Mouse (Mus musculus) heart, embryonic 11.5 days (tissue): ENCODE results near the gene Sbno1. TPM values are rescaled to one million over a fixed set of nuclear protein-coding genes. Genes with fewer than 3 reads are reported as not detected.
A peak's percentile ranks its signal among the peaks of the same experiment; 100 is the strongest.

ENCODE experiments used
- ATAC-seq: fragments of 200-750 bp; cut with Nextera tagmentation; replicated peaks from 2 replicates; pipeline ENCODE4 v1.8.0; 2017; ENCODE audit warnings: moderate library complexity; ENCODE audit not compliant: insufficient number of reproducible peaks, low FRiP score, low TSS enrichment
- H3K27ac ChIP-seq: fragments of 300-500 bp; sonication (generic); 2 replicates; pipeline ENCODE4 v1.5.1; 2014; ENCODE audit warnings: mild to moderate bottlenecking, low read depth, low read length
- H3K27me3 ChIP-seq: fragments of 300-500 bp; sonication (generic); 2 replicates; pipeline ENCODE4 v1.6.1; 2014; ENCODE audit warnings: mild to moderate bottlenecking, low read length, mixed read lengths; ENCODE audit not compliant: control insufficient read depth, insufficient read depth
- H3K36me3 ChIP-seq: fragments of 300-500 bp; sonication (generic); 2 replicates; pipeline ENCODE4 v1.6.1; 2014; ENCODE audit warnings: mild to moderate bottlenecking, low read length, moderate library complexity, mixed read lengths; ENCODE audit not compliant: control insufficient read depth, insufficient read depth
- H3K4me1 ChIP-seq: fragments of 300-500 bp; sonication (generic); 2 replicates; pipeline ENCODE4 v1.6.1; 2014; ENCODE audit warnings: low read length; ENCODE audit not compliant: control insufficient read depth, insufficient read depth
- H3K4me2 ChIP-seq: fragments of 300-500 bp; sonication (generic); 2 replicates; pipeline ENCODE4 v1.6.1; 2014; ENCODE audit warnings: mild to moderate bottlenecking, moderate library complexity
- H3K4me3 ChIP-seq: fragments of 300-500 bp; sonication (generic); 2 replicates; pipeline ENCODE4 v1.5.1; 2014; ENCODE audit warnings: low read depth, low read length
- H3K9ac ChIP-seq: fragments of 300-500 bp; sonication (generic); 2 replicates; pipeline ENCODE4 v1.6.1; 2014; ENCODE audit warnings: mild to moderate bottlenecking, low read depth, low read length, moderate library complexity
- H3K9me3 ChIP-seq: fragments of 300-500 bp; sonication (generic); replicated peaks from 2 replicates; pipeline ENCODE4 v1.6.1; 2016; ENCODE audit warnings: low read length; ENCODE audit not compliant: control insufficient read depth
- WGBS: fragments of 180-500 bp; shearing (Covaris S2); extraction: QIAGEN DNeasy Blood & Tissue Kit; methylation state at CpG from one replicate; pipeline ENCODE4 v1.1.7; 2014; ENCODE audit not compliant: insufficient replicate concordance; 5-methylcytosine and 5-hydroxymethylcytosine counted together
- polyA plus RNA-seq: library from polyadenylated mRNA; unstranded; fragments of >200 nt; fragmentation: Nextera tagmentation; extraction: Ambion mirVana; gene quantifications from 2 replicates; pipeline ENCODE4 v1.2.1, GENCODE M21; 2014

The Sbno1 gene
- polyA plus RNA-seq, 1 experiment from 2014 or later = 81.6 TPM

- H3K4me2 ChIP-seq = peak overlapping the region; percentile 83
- H3K9me3 ChIP-seq = no peaks in the 10 kb centered on the region
- H3K27ac ChIP-seq = peak overlapping the region; percentile 93
- peaks cover 14% of the 10 kb centered on the region for H3K4me1 ChIP-seq
- H3K4me3 ChIP-seq = peak overlapping the region; percentile 98
- no peaks in the 10 kb centered on the region for H3K27me3 ChIP-seq
- under 1% methylated on average over 15 of the region's 15 CpGs for WGBS
- peak overlapping the region; percentile 95 for H3K9ac ChIP-seq
- peak; percentile 77 for ATAC-seq
- H3K36me3 ChIP-seq = peaks cover 30% of the 10 kb centered on the region
Measured at GRCm38 (mm10) chr5:124446301-124446881, 20.6 kb upstream of the Sbno1 start.

GRCm38 (mm10) chr5:124445621-124446293, 20.0 kb upstream of the Sbno1 start:
- ATAC-seq = peak; percentile 50
- Histone ChIP-seq H3K4me2 (peak overlapping the region; percentile 83), H3K9me3 (no peaks in the 10 kb centered on the region), H3K27ac (peak overlapping the region; percentile 93), H3K9ac (peak overlapping the region; percentile 95), H3K4me1 (peaks cover 14% of the 10 kb centered on the region), H3K27me3 (no peaks in the 10 kb centered on the region), H3K4me3 (peak overlapping the region; percentile 98), H3K36me3 (peaks cover 26% of the 10 kb centered on the region)
- WGBS = under 1% methylated on average over 41 of the region's 77 CpGs

- H3K4me3 ChIP-seq = peak overlapping the region; percentile 98
- WGBS = 6% methylated on average over 59 of the region's 66 CpGs
Measured at GRCm38 (mm10) chr5:124444661-124445561, 19.1 kb upstream of the Sbno1 start.

GRCm38 (mm10) chr5:124444208-124444607, 18.4 kb upstream of the Sbno1 start:
- 70% methylated on average over 3 of the region's 3 CpGs for WGBS
- H3K4me3 ChIP-seq = peak overlapping the region; percentile 98; the same call in 1 of the 2 replicates
- ATAC-seq = no peak
- H3K4me2 ChIP-seq = peak overlapping the region; percentile 83
- no peaks in the 10 kb centered on the region for H3K9me3 ChIP-seq
- no peak overlapping the region for H3K9ac ChIP-seq
- no peaks in the 10 kb centered on the region for H3K27me3 ChIP-seq
- no peak overlapping the region for H3K27ac ChIP-seq
- H3K4me1 ChIP-seq = peaks cover 14% of the 10 kb centered on the region
- peaks cover 16% of the 10 kb centered on the region for H3K36me3 ChIP-seq

More at GRCm38 (mm10) chr5:124444661-124445561, 19.1 kb upstream of the Sbno1 start:
- no peaks in the 10 kb centered on the region for H3K27me3 ChIP-seq
- peaks cover 20% of the 10 kb centered on the region for H3K36me3 ChIP-seq
- H3K4me1 ChIP-seq = peaks cover 14% of the 10 kb centered on the region
- H3K4me2 ChIP-seq = peak overlapping the region; percentile 83
- peak; percentile 83 for ATAC-seq
- no peaks in the 10 kb centered on the region for H3K9me3 ChIP-seq
- H3K9ac ChIP-seq = peak overlapping the region; percentile 95
- H3K27ac ChIP-seq = peak overlapping the region; percentile 93

- Histone ChIP-seq H3K4me2 (no peak overlapping the region), H3K27me3 (no peaks in the 10 kb centered on the region), H3K9me3 (no peaks in the 10 kb centered on the region), H3K4me1 (peaks cover 11% of the 10 kb centered on the region; the same call in 1 of the 2 replicates), H3K36me3 (peaks cover 5% of the 10 kb centered on the region), H3K4me3 (no peak overlapping the region), H3K9ac (no peak overlapping the region), H3K27ac (no peak overlapping the region)
- 70% methylated on average over 2 of the region's 2 CpGs for WGBS
- ATAC-seq = no peak
Measured at GRCm38 (mm10) chr5:124442628-124443027, 16.8 kb upstream of the Sbno1 start.

GRCm38 (mm10) chr5:124440094-124440701, 14.4 kb upstream of the Sbno1 start:
- H3K9ac ChIP-seq = peak overlapping the region; percentile 81
- H3K27me3 ChIP-seq = no peaks in the 10 kb centered on the region
- H3K36me3 ChIP-seq = no peaks in the 10 kb centered on the region
- 1% methylated on average over 30 of the region's 30 CpGs for WGBS
- H3K4me2 ChIP-seq = peak overlapping the region; percentile 93
- ATAC-seq = peak; percentile 52
- H3K4me3 ChIP-seq = peak overlapping the region; percentile 67
- H3K4me1 ChIP-seq = no peaks in the 10 kb centered on the region; the same call in 1 of the 2 replicates
- H3K27ac ChIP-seq = peak overlapping the region; percentile 93
- H3K9me3 ChIP-seq = no peaks in the 10 kb centered on the region

GRCm38 (mm10) chr5:124439447-124440093, 13.8 kb upstream of the Sbno1 start, which contains the start of gene Kmt5a:
Kmt5a (plus strand) TSS chr5:124439930.
- ATAC-seq = peak; percentile 96
- Histone ChIP-seq H3K27me3 (no peaks in the 10 kb centered on the region), H3K36me3 (no peaks in the 10 kb centered on the region), H3K4me3 (peak within 1 kb of the TSS; percentile 67), H3K4me1 (no peaks in the 10 kb centered on the region), H3K9ac (peak within 1 kb of the TSS; percentile 81), H3K4me2 (peak within 1 kb of the TSS; percentile 93), H3K9me3 (no peaks in the 10 kb centered on the region), H3K27ac (peak within 1 kb of the TSS; percentile 93)
- WGBS = under 1% methylated on average over 34 of the region's 34 CpGs
